Mouse (Mus musculus): Measurements from ENCODE around the gene Nr6a1. TPM values are rescaled to one million over a fixed set of nuclear protein-coding genes. Genes with fewer than 3 reads are reported as not detected.

The Nr6a1 gene
- total RNA-seq, 1 experiment from 2014 or later, result 1.7 TPM

- ATAC-seq (replicated peaks; ENCODE audit: low read depth, poor library complexity, severe bottlenecking), result no peak
Observed at GRCm38 (mm10) chr2:38723378-38723777, 204.1 kb downstream of the Nr6a1 start.

GRCm38 (mm10) chr2:38722076-38722475 lies 205.4 kb downstream of the Nr6a1 start:
- ATAC-seq (replicated peaks; ENCODE audit: low read depth, poor library complexity, severe bottlenecking), result no peak

- ATAC-seq (replicated peaks; ENCODE audit: low read depth, poor library complexity, severe bottlenecking), result no peak
Observed at GRCm38 (mm10) chr2:38720661-38721060, 206.8 kb downstream of the Nr6a1 start.

GRCm38 (mm10) chr2:38719354-38719753 lies 208.1 kb downstream of the Nr6a1 start:
- no peak for ATAC-seq (replicated peaks; ENCODE audit: low read depth, poor library complexity, severe bottlenecking)

- ATAC-seq (replicated peaks; ENCODE audit: low read depth, poor library complexity, severe bottlenecking), result peak; percentile 56; the same call in 1 of the 2 replicates
Observed at GRCm38 (mm10) chr2:38718676-38719075, 208.8 kb downstream of the Nr6a1 start.

- no peak for ATAC-seq (replicated peaks; ENCODE audit: low read depth, poor library complexity, severe bottlenecking)
Observed at GRCm38 (mm10) chr2:38717436-38717835, 210.1 kb downstream of the Nr6a1 start.

- no peak for ATAC-seq (replicated peaks; ENCODE audit: low read depth, poor library complexity, severe bottlenecking)
Observed at GRCm38 (mm10) chr2:38714324-38714723, 213.2 kb downstream of the Nr6a1 start, which contains the start of gene Nr5a1. TSS of gene Nr5a1 (minus strand) at chr2:38714542.

GRCm38 (mm10) chr2:38713596-38713995 lies 213.9 kb downstream of the Nr6a1 start:
- no peak for ATAC-seq (replicated peaks; ENCODE audit: low read depth, poor library complexity, severe bottlenecking)

- ATAC-seq (replicated peaks; ENCODE audit: low read depth, poor library complexity, severe bottlenecking), result no peak
Observed at GRCm38 (mm10) chr2:38712769-38713125, 214.7 kb downstream of the Nr6a1 start.

GRCm38 (mm10) chr2:38712076-38712768 lies 215.3 kb downstream of the Nr6a1 start:
- ATAC-seq (replicated peaks; ENCODE audit: low read depth, poor library complexity, severe bottlenecking), result no peak

- no peak for ATAC-seq (replicated peaks; ENCODE audit: low read depth, poor library complexity, severe bottlenecking)
Observed at GRCm38 (mm10) chr2:38711421-38711861, 216.0 kb downstream of the Nr6a1 start.

- no peak for ATAC-seq (replicated peaks; ENCODE audit: low read depth, poor library complexity, severe bottlenecking)
Observed at GRCm38 (mm10) chr2:38710304-38711241, 216.9 kb downstream of the Nr6a1 start.

- no peak for ATAC-seq (replicated peaks; ENCODE audit: low read depth, poor library complexity, severe bottlenecking)
Observed at GRCm38 (mm10) chr2:38708907-38709688, 218.4 kb downstream of the Nr6a1 start.

- ATAC-seq (replicated peaks; ENCODE audit: low read depth, poor library complexity, severe bottlenecking), result no peak
Observed at GRCm38 (mm10) chr2:38706661-38707060, 220.8 kb downstream of the Nr6a1 start.

- no peak for ATAC-seq (replicated peaks; ENCODE audit: low read depth, poor library complexity, severe bottlenecking)
Observed at GRCm38 (mm10) chr2:38705036-38705435, 222.5 kb downstream of the Nr6a1 start.

GRCm38 (mm10) chr2:38704336-38704735 lies 223.2 kb downstream of the Nr6a1 start:
- no peak for ATAC-seq (replicated peaks; ENCODE audit: low read depth, poor library complexity, severe bottlenecking)

GRCm38 (mm10) chr2:38700177-38700576 lies 227.3 kb downstream of the Nr6a1 start:
- ATAC-seq (replicated peaks; ENCODE audit: low read depth, poor library complexity, severe bottlenecking), result 0 out of 2 replicates have a peak, but pooled peaks have one; percentile 22

- no peak for ATAC-seq (replicated peaks; ENCODE audit: low read depth, poor library complexity, severe bottlenecking)
Observed at GRCm38 (mm10) chr2:38698623-38699022, 228.9 kb downstream of the Nr6a1 start.

- no peak for ATAC-seq (replicated peaks; ENCODE audit: low read depth, poor library complexity, severe bottlenecking)
Observed at GRCm38 (mm10) chr2:38697128-38698120, 230.1 kb downstream of the Nr6a1 start.
